Mouse (Mus musculus) activated CD4-positive, CD25-positive, alpha-beta regulatory T cell, adult 9 weeks (primary cell): Measurements from ENCODE around the gene Dcaf8. TPM values are rescaled to one million over a fixed set of nuclear protein-coding genes. Genes with fewer than 3 reads are reported as not detected.

Source experiments
- polyA plus RNA-seq: library from polyadenylated mRNA; unstranded; fragments of 100-300 nt; shearing (Covaris generic); gene quantifications from one replicate; pipeline ENCODE4 v1.2.1, GENCODE M21; 2017

The Dcaf8 gene
- polyA plus RNA-seq, result 165 TPM

GRCm38 (mm10) chr1:172147835-172148278, at the start of gene Dcaf8:
Gene Dcaf8 (plus strand): TSS chr1:172148084.

GRCm38 (mm10) chr1:172126376-172127347, 21.2 kb upstream of the Dcaf8 start, which contains the start of gene Pex19:
Gene Pex19 (plus strand): TSS chr1:172126755.

GRCm38 (mm10) chr1:172206141-172206917, 58.4 kb downstream of the Dcaf8 start, which contains the start of gene Pea15a:
Gene Pea15a (minus strand): TSS chr1:172206804.

GRCm38 (mm10) chr1:172219451-172220406, 71.8 kb downstream of the Dcaf8 start, which contains the start of gene Casq1:
Gene Casq1 (minus strand): TSS chr1:172219868.

Other genes starting within 250 kb of the Dcaf8 start
- 624 TPM for gene Slamf6, start 230.6 kb upstream of the Dcaf8 start, polyA plus RNA-seq
- 2.4 TPM for gene Vangl2, start 119.6 kb upstream of the Dcaf8 start, polyA plus RNA-seq
- not detected for gene Nhlh1, start 90.5 kb upstream of the Dcaf8 start, polyA plus RNA-seq
- 274 TPM for gene Copa, start 65.6 kb upstream of the Dcaf8 start, polyA plus RNA-seq
- 157 TPM for gene Ncstn, start 65.3 kb upstream of the Dcaf8 start, polyA plus RNA-seq
- 58.4 TPM for gene Pex19, start 21.3 kb upstream of the Dcaf8 start, polyA plus RNA-seq
- gene Pea15a, start 58.7 kb downstream of the Dcaf8 start, polyA plus RNA-seq, result 75.5 TPM
- gene Casq1, start 71.8 kb downstream of the Dcaf8 start, polyA plus RNA-seq, result not detected
- not detected for gene Atp1a4, start 110.3 kb downstream of the Dcaf8 start, polyA plus RNA-seq
- gene Igsf8, start 113.6 kb downstream of the Dcaf8 start, polyA plus RNA-seq, result 34.4 TPM
- gene Atp1a2, start 150.0 kb downstream of the Dcaf8 start, polyA plus RNA-seq, result 0.98 TPM
- gene Kcnj9, start 181.2 kb downstream of the Dcaf8 start, polyA plus RNA-seq, result 0.07 TPM
- 0.09 TPM for gene Kcnj10, start 193.1 kb downstream of the Dcaf8 start, polyA plus RNA-seq
- 10.5 TPM for gene Pigm, start 228.5 kb downstream of the Dcaf8 start, polyA plus RNA-seq